Comparison of ENCODE assay signal across 23 mouse cellular contexts in the genomic region with DNA sequence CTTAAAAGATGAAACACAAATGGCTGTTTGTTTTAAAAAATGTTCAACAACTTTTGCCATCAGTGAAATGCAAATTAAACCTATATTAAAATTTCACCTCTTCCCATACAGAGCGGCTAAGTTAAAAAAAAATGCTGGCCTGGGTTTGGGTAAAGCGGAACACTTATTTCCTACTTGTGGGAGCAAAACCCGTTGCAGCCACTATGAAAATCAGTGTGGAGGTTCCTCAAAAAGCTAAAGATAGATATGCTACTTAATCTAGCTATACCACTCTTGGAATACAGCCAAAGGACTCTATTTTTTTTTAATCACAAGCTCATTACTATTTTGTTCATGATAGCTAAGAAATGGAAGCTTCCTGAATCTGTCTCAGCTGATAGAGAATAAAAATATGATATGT. TPM values are rescaled to one million over a fixed set of nuclear protein-coding genes. Genes with fewer than 3 reads are reported as not detected.
DNase-seq lines count a peak whose midpoint lies in the region; ATAC-seq and TF ChIP-seq lines count a peak whose summit lies in the region.
"Had no signal": no experiment of that assay in that cellular context is flagged by ENCODE, and none has a peak within 500 bp of the region (broad histone marks: within the 10 kb centered on the region; RNA-seq: fewer than 3 reads in every experiment).

No protein-coding gene starts in this region.

- peak; percentile 20 for DNase-seq in lung, embryonic 14.5 days
- no peak for DNase-seq in lung, postnatal 0 days (ENCODE audit: low spot score)
- DNase-seq in left cerebral cortex, postnatal 25 days (ENCODE audit: low spot score in 2 of 2) = no peak
- no peak for DNase-seq in right cerebral cortex, postnatal 25 days
- DNase-seq: adrenal gland, postnatal 14 days; cerebellum, adult 11-12 months; cerebellum, adult 9-10 months; cerebellum, postnatal 25 days; gastrocnemius, postnatal 10 days; heart, postnatal 10 days; heart, postnatal 4 days had no signal

- no peak overlapping the region for H3K4me2 ChIP-seq in lung, embryonic 14.5 days
- H3K4me2 ChIP-seq in lung, postnatal 0 days (replicated peaks; ENCODE audit: low read depth, low read length) = no peak overlapping the region
- H3K4me2 ChIP-seq: embryonic facial prominence, embryonic 13.5 days; forebrain, embryonic 12.5 days; hindbrain, embryonic 13.5 days had no signal

- H3K36me3 ChIP-seq in lung, embryonic 14.5 days (ENCODE audit: insufficient read depth) = no peaks in the 10 kb centered on the region
- no peaks in the 10 kb centered on the region for H3K36me3 ChIP-seq in lung, postnatal 0 days (ENCODE audit: insufficient read depth, low read length)
- H3K36me3 ChIP-seq: embryonic facial prominence, embryonic 13.5 days; forebrain, embryonic 12.5 days; hindbrain, embryonic 13.5 days had no signal

- H3K4me3 ChIP-seq in lung, embryonic 14.5 days (ENCODE audit: low read depth, low read length) = no peak overlapping the region
- H3K4me3 ChIP-seq in lung, postnatal 0 days (ENCODE audit: low read depth, low read length) = no peak overlapping the region
- H3K4me3 ChIP-seq: embryonic facial prominence, embryonic 13.5 days; forebrain, embryonic 12.5 days; hindbrain, embryonic 13.5 days had no signal

- intact Hi-C loops in left cerebral cortex, postnatal 25 days (cut with DNase I) = no loop called here

- H3K27ac ChIP-seq in lung, embryonic 14.5 days (ENCODE audit: low read depth) = no peak overlapping the region
- H3K27ac ChIP-seq in lung, postnatal 0 days (ENCODE audit: low read length) = no peak overlapping the region
- H3K27ac ChIP-seq: embryonic facial prominence, embryonic 13.5 days; forebrain, embryonic 12.5 days; hindbrain, embryonic 13.5 days; hindbrain, postnatal 0 days had no signal

- H3K9me3 ChIP-seq in lung, embryonic 14.5 days (ENCODE audit: low read depth, low read length) = no peaks in the 10 kb centered on the region
- no peaks in the 10 kb centered on the region for H3K9me3 ChIP-seq in lung, postnatal 0 days (ENCODE audit: low read length)
- H3K9me3 ChIP-seq: embryonic facial prominence, embryonic 13.5 days; forebrain, embryonic 12.5 days; hindbrain, embryonic 13.5 days had no signal

- 45% methylated on average over 3 of the region's 3 CpGs for WGBS in lung, embryonic 14.5 days
- 54% methylated on average over 3 of the region's 3 CpGs for WGBS in lung, postnatal 0 days

- no peak for TF ChIP-seq EP300 in lung, postnatal 0 days (IDR thresholded peaks at IDR 0.05)

- no peak for TF ChIP-seq CTCF in lung, embryonic 14.5 days (IDR thresholded peaks at IDR 0.05; ENCODE audit: low read depth)
- TF ChIP-seq CTCF in lung, postnatal 0 days (IDR thresholded peaks at IDR 0.05) = no peak

- no peaks in the 10 kb centered on the region for H3K27me3 ChIP-seq in lung, embryonic 14.5 days (ENCODE audit: insufficient read depth, low read length)
- no peaks in the 10 kb centered on the region for H3K27me3 ChIP-seq in lung, postnatal 0 days (replicated peaks; ENCODE audit: insufficient read depth, low read length)
- H3K27me3 ChIP-seq: embryonic facial prominence, embryonic 13.5 days; forebrain, embryonic 12.5 days; hindbrain, embryonic 13.5 days had no signal

- H3K4me1 ChIP-seq in lung, embryonic 14.5 days (ENCODE audit: insufficient read depth) = no peaks in the 10 kb centered on the region
- H3K4me1 ChIP-seq in lung, postnatal 0 days (ENCODE audit: insufficient read depth, low read depth, low read length) = no peaks in the 10 kb centered on the region
- H3K4me1 ChIP-seq: embryonic facial prominence, embryonic 13.5 days; forebrain, embryonic 12.5 days; hindbrain, embryonic 13.5 days had no signal

- no peak overlapping the region for H3K9ac ChIP-seq in lung, embryonic 14.5 days
- no peak overlapping the region for H3K9ac ChIP-seq in lung, postnatal 0 days (replicated peaks; ENCODE audit: low read depth)
- H3K9ac ChIP-seq: embryonic facial prominence, embryonic 13.5 days; forebrain, embryonic 12.5 days; hindbrain, embryonic 13.5 days had no signal

- no peak for ATAC-seq in lung, embryonic 14.5 days (ENCODE audit: insufficient read depth)
- no peak for ATAC-seq in lung, postnatal 0 days
- peak; percentile 92 for ATAC-seq in granulocyte monocyte progenitor cell, adult 5-6 weeks (replicated peaks; ENCODE audit: poor library complexity, severe bottlenecking)
- peak; percentile 85 for ATAC-seq in megakaryocyte progenitor cell, adult 5-6 weeks (replicated peaks; ENCODE audit: poor library complexity)
- ATAC-seq: activated CD4-positive, CD25-positive, alpha-beta regulatory T cell, adult 4 months; forebrain, embryonic 16.5 days; hindbrain, postnatal 0 days; Patski had no signal

RNA-seq across cellular contexts. Expression of gene P2ry10b, which starts 5.5 kb away (rescaled TPM):
- polyA plus RNA-seq in lung, embryonic 14.5 days (2014; fragmentation: Nextera tagmentation; extraction: Ambion mirVana) = 0.21 and 0.24 TPM in 2 replicates
- polyA plus RNA-seq in lung, postnatal 0 days (2015; fragmentation: Nextera tagmentation; extraction: Ambion mirVana) = 1.4 and 1.5 TPM in 2 replicates
- total RNA-seq in granulocyte monocyte progenitor cell, adult 5-6 weeks (2014; fragmentation: Nextera tagmentation) = 0.11 TPM in 1 of 2 replicates, not detected in the other
- total RNA-seq in granulocyte monocyte progenitor cell, adult 5-6 weeks (2017) = 0.15 and 0.34 TPM in 2 replicates
- total RNA-seq in megakaryocyte progenitor cell, adult 5-6 weeks (2015) = 0.29 and 0.44 TPM in 2 replicates
- total RNA-seq in megakaryocyte progenitor cell, adult 5-6 weeks (2017) = 0.08 and 0.20 TPM in 2 replicates
- total RNA-seq in left cerebral cortex, postnatal 25 days (2021) = under 1 TPM; 0.34 to 0.46 TPM
- polyA plus RNA-seq: Patski had no signal

RNA-seq across cellular contexts. Expression of gene P2ry10, which starts 54.9 kb away (rescaled TPM):
- polyA plus RNA-seq in lung, embryonic 14.5 days (2014; fragmentation: Nextera tagmentation; extraction: Ambion mirVana) = not detected in 2 replicates
- 0.11 and 0.14 TPM in 2 replicates for polyA plus RNA-seq in lung, postnatal 0 days (2015; fragmentation: Nextera tagmentation; extraction: Ambion mirVana)
- not detected in 2 replicates for total RNA-seq in granulocyte monocyte progenitor cell, adult 5-6 weeks (2014; fragmentation: Nextera tagmentation)
- total RNA-seq in granulocyte monocyte progenitor cell, adult 5-6 weeks (2017) = 0.57 and 0.99 TPM in 2 replicates
- total RNA-seq in megakaryocyte progenitor cell, adult 5-6 weeks (2015) = 1.5 and 1.7 TPM in 2 replicates
- total RNA-seq in megakaryocyte progenitor cell, adult 5-6 weeks (2017) = 0.62 and 1.3 TPM in 2 replicates
- total RNA-seq in left cerebral cortex, postnatal 25 days (2021) = not detected
- total RNA-seq: ES-E14; heart, postnatal 4 days; hindbrain, postnatal 0 days had no signal
- polyA plus RNA-seq: forebrain, embryonic 16.5 days; frontal cortex, adult 2 months; heart, embryonic 14.5 days; hindbrain, embryonic 13.5 days; hindbrain, postnatal 0 days; Patski had no signal

Comparison
In these comparisons a context has a peak if more than half of its experiments do, and no peak if none do; other contexts are left out.
1. ATAC-seq: peak in granulocyte monocyte progenitor cell, adult 5-6 weeks (single experiment) and megakaryocyte progenitor cell, adult 5-6 weeks (single experiment); none in lung, embryonic 14.5 days (single experiment) and lung, postnatal 0 days (single experiment).